Mouse (Mus musculus): ENCODE measurements around the gene Dhtkd1. TPM values are rescaled to one million over a fixed set of nuclear protein-coding genes. Genes with fewer than 3 reads are reported as not detected.

Gene Dhtkd1
- total and polyA plus RNA-seq, 3 experiments = 1.5 to 1.6 TPM; not detected in 1

GRCm38 (mm10) chr2:5906092-5906491, 36.5 kb downstream of the Dhtkd1 start:
- no peak overlapping the region for H3K9ac ChIP-seq (ENCODE audit: control insufficient read depth, low read depth, low read length, poor library complexity, severe bottlenecking)
- H3K4me3 ChIP-seq (ENCODE audit: control insufficient read depth in 1 of 2, insufficient read depth in 1 of 2, low read depth in 2 of 2, low read length in 2 of 2) = no peak overlapping the region
- H3K79me2 ChIP-seq (ENCODE audit: control insufficient read depth, insufficient read depth, low read length, poor library complexity) = no peaks in the 10 kb centered on the region
- no peaks in the 10 kb centered on the region for H3K27me3 ChIP-seq (ENCODE audit: control insufficient read depth in 1 of 2, insufficient read depth in 2 of 2, low read length in 2 of 2)
- TF ChIP-seq TCF12 (IDR thresholded peaks at IDR 0.05; ENCODE audit: low read depth, low read length) (no peak), MAZ (IDR thresholded peaks at IDR 0.05; ENCODE audit: low read depth, low read length) (no peak), POLR2AphosphoS5 (IDR thresholded peaks at IDR 0.05; ENCODE audit: borderline replicate concordance, low read depth, low read length) (no peak), ZKSCAN1 (IDR thresholded peaks at IDR 0.05; ENCODE audit: low read depth, low read length) (no peak), TAL1 (IDR thresholded peaks at IDR 0.05; ENCODE audit: low read length) (no peak), CHD2 (IDR thresholded peaks at IDR 0.05; ENCODE audit: low read length) (no peak), MYC (IDR thresholded peaks at IDR 0.05; ENCODE audit: low read depth, low read length) (no peak), NRF1 (IDR thresholded peaks at IDR 0.05; ENCODE audit: insufficient read depth, low read depth, low read length, poor library complexity, severe bottlenecking) (no peak), MXI1 (IDR thresholded peaks at IDR 0.05; ENCODE audit: low read depth, low read length) (no peak), USF1 (IDR thresholded peaks at IDR 0.05; ENCODE audit: low read depth, low read length) (no peak), MYB (IDR thresholded peaks at IDR 0.05; ENCODE audit: low read depth, low read length) (no peak)
- H3K27ac ChIP-seq (ENCODE audit: control insufficient read depth, low read depth, low read length) = no peak overlapping the region
- no peaks in the 10 kb centered on the region for H3K4me1 ChIP-seq (ENCODE audit: control insufficient read depth in 1 of 2, insufficient read depth in 2 of 2, low read length in 2 of 2)
- peaks cover 0 to 1% of the 10 kb centered on the region in 2 experiments; a peak in 1 of 4 replicates for H3K36me3 ChIP-seq (ENCODE audit: control insufficient read depth in 1 of 2, insufficient read depth in 2 of 2, low read length in 2 of 2)
- DNase-seq (ENCODE audit: low read depth, low spot score) = no peak
- H3K9me3 ChIP-seq (replicated peaks; ENCODE audit: insufficient read depth, low read length) = no peaks in the 10 kb centered on the region

- H3K79me2 ChIP-seq (ENCODE audit: control insufficient read depth, insufficient read depth, low read length, poor library complexity) = no peaks in the 10 kb centered on the region
- peak; percentile 76 for DNase-seq (ENCODE audit: low read depth, low spot score)
- peaks cover 0 to 1% of the 10 kb centered on the region in 2 experiments; a peak in 1 of 4 replicates for H3K36me3 ChIP-seq (ENCODE audit: control insufficient read depth in 1 of 2, insufficient read depth in 2 of 2, low read length in 2 of 2)
- H3K9me3 ChIP-seq (replicated peaks; ENCODE audit: insufficient read depth, low read length) = no peaks in the 10 kb centered on the region
- no peak overlapping the region for H3K9ac ChIP-seq (ENCODE audit: control insufficient read depth, low read depth, low read length, poor library complexity, severe bottlenecking)
- H3K27ac ChIP-seq (ENCODE audit: control insufficient read depth, low read depth, low read length) = no peak overlapping the region
- no peak overlapping the region for H3K4me3 ChIP-seq (ENCODE audit: control insufficient read depth in 1 of 2, insufficient read depth in 1 of 2, low read depth in 2 of 2, low read length in 2 of 2)
- H3K4me1 ChIP-seq (ENCODE audit: control insufficient read depth in 1 of 2, insufficient read depth in 2 of 2, low read length in 2 of 2) = no peaks in the 10 kb centered on the region
- no peaks in the 10 kb centered on the region for H3K27me3 ChIP-seq (ENCODE audit: control insufficient read depth in 1 of 2, insufficient read depth in 2 of 2, low read length in 2 of 2)
- no peak for TF ChIP-seq MAZ (IDR thresholded peaks at IDR 0.05; ENCODE audit: low read depth, low read length)
- TF ChIP-seq ZKSCAN1 (IDR thresholded peaks at IDR 0.05; ENCODE audit: low read depth, low read length) = no peak
- TF ChIP-seq SMC3 (IDR thresholded peaks at IDR 0.05; ENCODE audit: low read depth, low read length) = peak; percentile 68
- TF ChIP-seq MAX (IDR thresholded peaks at IDR 0.05; ENCODE audit: low read length) = 0 out of 2 replicates have a peak, but pooled peaks have one; percentile 34
- peak; percentile 69 for TF ChIP-seq MYC (IDR thresholded peaks at IDR 0.05; ENCODE audit: low read depth, low read length)
- peak; percentile 66 for TF ChIP-seq RAD21 (IDR thresholded peaks at IDR 0.05; ENCODE audit: low read depth, low read length)
- no peak for TF ChIP-seq POLR2AphosphoS2 (IDR thresholded peaks at IDR 0.05; ENCODE audit: low read length)
- TF ChIP-seq ZNF384 (IDR thresholded peaks at IDR 0.05; ENCODE audit: low read depth, low read length) = no peak
- TF ChIP-seq ZMIZ1 (IDR thresholded peaks at IDR 0.05; ENCODE audit: low read depth, low read length) = no peak
- no peak for TF ChIP-seq CHD1 (IDR thresholded peaks at IDR 0.05; ENCODE audit: low read depth, low read length)
- no peak for TF ChIP-seq E2F4 (IDR thresholded peaks at IDR 0.05; ENCODE audit: borderline replicate concordance, low read depth, low read length)
- no peak for TF ChIP-seq TCF12 (IDR thresholded peaks at IDR 0.05; ENCODE audit: low read depth, low read length)
- no peak for TF ChIP-seq EP300 (IDR thresholded peaks at IDR 0.05; ENCODE audit: low read depth in 1 of 2, low read length in 2 of 2)
- TF ChIP-seq SIN3A (IDR thresholded peaks at IDR 0.05; ENCODE audit: low read length) = no peak
- no peak for TF ChIP-seq POLR2A (IDR thresholded peaks at IDR 0.05; ENCODE audit: control insufficient read depth in 1 of 2, insufficient read depth in 1 of 2, low read depth in 1 of 2, low read length in 2 of 2, poor library complexity in 1 of 2)
- TF ChIP-seq POLR2AphosphoS5 (IDR thresholded peaks at IDR 0.05; ENCODE audit: borderline replicate concordance, low read depth, low read length) = no peak
- no peak for TF ChIP-seq MYB (IDR thresholded peaks at IDR 0.05; ENCODE audit: low read depth, low read length)
- TF ChIP-seq BHLHE40 (IDR thresholded peaks at IDR 0.05; ENCODE audit: borderline replicate concordance, low read depth, low read length) = no peak
- TF ChIP-seq USF2 (IDR thresholded peaks at IDR 0.05; ENCODE audit: borderline replicate concordance in 1 of 2, insufficient read depth in 1 of 2, low read depth in 1 of 2, low read length in 2 of 2) = no peak
- no peak for TF ChIP-seq NELFE (IDR thresholded peaks at IDR 0.05; ENCODE audit: low read depth, low read length)
- TF ChIP-seq CTCF (IDR thresholded peaks at IDR 0.05 in 2 of 3, conservative IDR thresholded peaks at IDR 0.05 in 1 of 3; ENCODE audit: control insufficient read depth in 1 of 3, insufficient read depth in 1 of 3, low read depth in 2 of 3, low read length in 3 of 3, poor library complexity in 1 of 3, severe bottlenecking in 1 of 3) = peak; percentile 65 to 78 (median 72)
- no peak for TF ChIP-seq GATA1 (IDR thresholded peaks at IDR 0.05; ENCODE audit: low read depth, low read length)
- peak; percentile 54 for TF ChIP-seq ZC3H11A (IDR thresholded peaks at IDR 0.05; ENCODE audit: low read depth, low read length)
- no peak for TF ChIP-seq MAFK (IDR thresholded peaks at IDR 0.05; ENCODE audit: borderline replicate concordance, low read depth, low read length)
- TF ChIP-seq JUND (IDR thresholded peaks at IDR 0.05; ENCODE audit: low read depth, low read length) = no peak
- no peak for TF ChIP-seq UBTF (IDR thresholded peaks at IDR 0.05; ENCODE audit: borderline replicate concordance, insufficient read depth, low read depth, low read length)
- no peak for TF ChIP-seq GABPA (IDR thresholded peaks at IDR 0.05; ENCODE audit: low read depth, low read length)
These were observed 42.4 kb downstream of the Dhtkd1 start for GRCm38 (mm10) chr2:5900145-5900544.
